Mouse (Mus musculus) C2C12 (cell line): ENCODE results near the gene Fam155a. TPM values are rescaled to one million over a fixed set of nuclear protein-coding genes. Genes with fewer than 3 reads are reported as not detected.
A peak's percentile ranks its signal among the peaks of the same experiment; 100 is the strongest.
"Not testable (repeated sequence)": the region's sequence is repeated elsewhere in the genome, so short reads cannot be mapped to it uniquely, and the experiment has no call there.

Experiments used
- H3K27me3 ChIP-seq: one replicate; pipeline ENCODE4 v1.6.1; 2011; ENCODE audit not compliant: control insufficient read depth, insufficient read depth, insufficient read length
- H3K36me3 ChIP-seq: one replicate; pipeline ENCODE4 v1.6.1; 2011; ENCODE audit not compliant: control insufficient read depth, insufficient read depth
- H3K4me3 ChIP-seq: one replicate; pipeline ENCODE4 v1.5.1; 2011; ENCODE audit warnings: mild to moderate bottlenecking, control low read depth; ENCODE audit not compliant: poor library complexity, insufficient read depth, severe bottlenecking
- H3K79me2 ChIP-seq: one replicate; pipeline ENCODE4 v1.6.1; 2011; ENCODE audit not compliant: control insufficient read depth, insufficient read depth
- H3K79me3 ChIP-seq: one replicate; pipeline ENCODE4 v1.6.1; 2011; ENCODE audit warnings: low read depth, control low read depth
- H3ac ChIP-seq: one replicate; pipeline ENCODE3; 2011; ENCODE audit warnings: low read depth; ENCODE audit not compliant: control insufficient read depth, insufficient read length
- CEBPB ChIP-seq: IDR thresholded peaks from one replicate; pipeline ENCODE4 v1.6.1; 2011; ENCODE audit warnings: low read depth, mild to moderate bottlenecking, control low read depth, moderate library complexity
- CTCF ChIP-seq: IDR thresholded peaks from one replicate; pipeline ENCODE4 v1.5.1; 2011; ENCODE audit not compliant: control insufficient read depth, insufficient read depth, insufficient read length
- FOSL1 ChIP-seq: IDR thresholded peaks from one replicate; pipeline ENCODE4 v1.8.0; 2011; ENCODE audit warnings: mild to moderate bottlenecking, low read length; ENCODE audit not compliant: poor library complexity, insufficient read depth, severe bottlenecking
- MAX ChIP-seq: IDR thresholded peaks from one replicate; pipeline ENCODE4 v1.6.1; 2011; ENCODE audit warnings: mild to moderate bottlenecking, control low read depth
- MYOD1 ChIP-seq: IDR thresholded peaks from one replicate; pipeline ENCODE4 v1.6.1; 2011; ENCODE audit warnings: low read depth; ENCODE audit not compliant: control insufficient read depth, insufficient read length
- MYOG ChIP-seq: IDR thresholded peaks from one replicate; pipeline ENCODE4 v1.6.1; 2011; ENCODE audit not compliant: control insufficient read depth, insufficient read length; ENCODE audit errors: extremely low read depth
- USF1 ChIP-seq: IDR thresholded peaks from one replicate; pipeline ENCODE4 v1.6.1; 2011; ENCODE audit warnings: low read depth, mild to moderate bottlenecking, control low read depth, moderate library complexity
- long read RNA-seq, 2 experiments: library from polyadenylated mRNA; unstranded; transcript quantifications; one replicate each; pipeline ENCODE4 v2.0.0; 2019 to 2020
- polyA plus RNA-seq: library from polyadenylated mRNA; unstranded; fragments of >200 nt; fragmentation: generic; extraction: Trizol; gene quantifications from one replicate; pipeline ENCODE4 v1.2.1, GENCODE M21; 2012; ENCODE audit warnings: missing spikeins

Fam155a gene
- not detected for polyA plus RNA-seq
- long read RNA-seq, experiment 1 = 0 reads
- long read RNA-seq, experiment 2 = 0 reads

- no peak within 1 kb of the TSS for H3ac ChIP-seq
- no peaks in the 10 kb centered on the region for H3K79me2 ChIP-seq
- no peaks in the 10 kb centered on the region for H3K36me3 ChIP-seq
- H3K4me3 ChIP-seq = no peak within 1 kb of the TSS
- TF ChIP-seq MYOD1 (no peak), MYOG (no peak), MAX (no peak), FOSL1 (no peak), CEBPB (no peak), USF1 (no peak), CTCF (no peak)
- no peaks in the 10 kb centered on the region for H3K79me3 ChIP-seq
- H3K27me3 ChIP-seq = no peaks in the 10 kb centered on the region
These were observed at the start of gene Fam155a for GRCm38 (mm10) chr8:9770999-9771605. Gene Fam155a, minus strand, starts transcription at chr8:9771161.

GRCm38 (mm10) chr8:9813273-9813946, 42.4 kb upstream of the Fam155a start:
- Histone ChIP-seq H3K36me3 (no peaks in the 10 kb centered on the region), H3K27me3 (no peaks in the 10 kb centered on the region), H3K79me3 (no peaks in the 10 kb centered on the region), H3K79me2 (no peaks in the 10 kb centered on the region), H3ac (no peak overlapping the region), H3K4me3 (no peak overlapping the region)
- no peak for TF ChIP-seq MYOD1
- TF ChIP-seq MAX = no peak
- no peak for TF ChIP-seq CEBPB
- TF ChIP-seq MYOG = no peak
- no peak for TF ChIP-seq FOSL1
- no peak for TF ChIP-seq USF1
- no peak for TF ChIP-seq CTCF

- H3ac ChIP-seq = no peak overlapping the region
- no peaks in the 10 kb centered on the region for H3K36me3 ChIP-seq
- H3K79me3 ChIP-seq = no peaks in the 10 kb centered on the region
- H3K4me3 ChIP-seq = no peak overlapping the region
- H3K79me2 ChIP-seq = no peaks in the 10 kb centered on the region
- no peaks in the 10 kb centered on the region for H3K27me3 ChIP-seq
- TF ChIP-seq CEBPB (peak; percentile 80), MAX (no peak)
These were observed 40.1 kb upstream of the Fam155a start for GRCm38 (mm10) chr8:9810955-9811530.

- Histone ChIP-seq H3K79me3 (no peaks in the 10 kb centered on the region), H3K4me3 (no peak overlapping the region), H3K27me3 (no peaks in the 10 kb centered on the region), H3K36me3 (no peaks in the 10 kb centered on the region), H3ac (no peak overlapping the region), H3K79me2 (no peaks in the 10 kb centered on the region)
- TF ChIP-seq USF1 (no peak), MYOD1 (no peak), MAX (no peak), FOSL1 (no peak), MYOG (no peak), CTCF (no peak), CEBPB (no peak)
These were observed 37.6 kb upstream of the Fam155a start for GRCm38 (mm10) chr8:9808596-9808995.

GRCm38 (mm10) chr8:9805676-9806075, 34.7 kb upstream of the Fam155a start:
- Histone ChIP-seq H3K79me2 (no peaks in the 10 kb centered on the region), H3ac (no peak overlapping the region)
- no peak for TF ChIP-seq MYOG

GRCm38 (mm10) chr8:9800346-9800745, 29.4 kb upstream of the Fam155a start:
- not testable (repeated sequence) for H3K27me3 ChIP-seq, H3K36me3 ChIP-seq, H3ac ChIP-seq, H3K79me2 ChIP-seq, H3K4me3 ChIP-seq, H3K79me3 ChIP-seq

More at GRCm38 (mm10) chr8:9805676-9806075, 34.7 kb upstream of the Fam155a start:
- H3K79me3 ChIP-seq = no peaks in the 10 kb centered on the region
- no peaks in the 10 kb centered on the region for H3K36me3 ChIP-seq
- H3K27me3 ChIP-seq = no peaks in the 10 kb centered on the region
- no peak overlapping the region for H3K4me3 ChIP-seq
